Mouse (Mus musculus) A20 (cell line): ENCODE data around the gene Abl1.

Source experiments
- DNase-seq: peaks from one replicate; pipeline ENCODE4 v3.0.0-alpha.2; 2011; ENCODE audit warnings: low read depth, low spot score

The Abl1 gene

GRCm38 (mm10) chr2:31785074-31785473 lies 96.9 kb downstream of the Abl1 start:
- peak; percentile 81 for DNase-seq

DNA sequence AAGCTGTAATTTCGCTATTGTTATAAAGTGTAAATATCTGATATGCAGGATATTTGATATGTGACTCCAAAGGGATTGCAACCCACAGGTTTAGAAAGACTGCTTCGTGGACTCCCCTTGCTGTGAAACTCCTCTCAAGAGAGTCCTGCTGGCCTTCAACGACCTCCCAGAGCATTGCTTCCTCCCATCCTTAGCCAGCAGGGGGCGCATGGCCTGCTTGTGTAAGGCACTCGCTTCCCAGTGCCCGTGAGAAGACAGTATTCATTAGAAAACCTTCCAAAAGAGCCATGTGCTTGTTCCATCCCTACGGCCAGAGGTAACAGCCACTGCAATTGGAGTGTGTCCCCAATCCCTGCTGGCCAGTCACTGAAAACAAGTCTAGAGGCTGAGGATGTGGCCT lies 98.9 kb downstream of the Abl1 start:
- peak; percentile 71 for DNase-seq

DNA sequence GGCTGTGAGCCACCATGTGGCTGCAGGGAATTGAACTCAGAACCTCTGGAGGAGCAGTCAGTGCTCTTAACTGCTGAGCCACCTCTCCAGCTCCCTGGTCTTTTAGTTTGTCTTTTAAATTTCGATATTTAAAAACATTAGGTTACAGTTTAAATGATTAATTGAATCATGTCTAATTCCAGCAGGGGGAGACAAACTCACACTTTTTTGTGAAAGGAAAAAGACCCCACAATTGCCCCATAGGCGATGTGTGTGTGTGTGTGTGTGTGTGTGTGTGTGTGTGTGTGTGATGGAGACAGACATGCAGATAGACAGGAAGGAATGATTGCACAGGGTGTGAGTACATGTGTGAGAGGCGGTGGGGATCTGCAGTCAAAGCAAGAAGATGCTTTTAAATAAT lies 100.1 kb downstream of the Abl1 start:
- peak; percentile 15 for DNase-seq

DNA sequence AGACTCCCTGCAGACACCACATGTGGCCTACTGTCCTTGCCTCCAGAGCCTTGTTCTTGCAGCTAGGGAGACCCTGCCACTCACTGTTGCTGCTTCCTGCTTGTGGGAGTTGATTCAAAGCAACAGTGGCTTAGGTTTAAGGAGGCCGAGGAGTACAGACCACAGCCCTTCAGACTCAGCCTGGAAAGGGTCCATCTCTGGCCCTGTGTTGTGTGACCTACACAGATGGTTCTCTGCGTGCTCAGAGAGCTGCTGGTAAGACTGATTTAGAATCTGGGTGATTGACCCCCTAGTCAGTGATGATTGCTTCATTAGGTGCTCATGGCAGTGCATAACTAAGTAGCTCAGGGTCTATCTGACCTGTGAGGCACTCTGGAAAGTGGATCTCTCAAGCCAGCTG lies 101.0 kb downstream of the Abl1 start:
- DNase-seq, result no peak

DNA sequence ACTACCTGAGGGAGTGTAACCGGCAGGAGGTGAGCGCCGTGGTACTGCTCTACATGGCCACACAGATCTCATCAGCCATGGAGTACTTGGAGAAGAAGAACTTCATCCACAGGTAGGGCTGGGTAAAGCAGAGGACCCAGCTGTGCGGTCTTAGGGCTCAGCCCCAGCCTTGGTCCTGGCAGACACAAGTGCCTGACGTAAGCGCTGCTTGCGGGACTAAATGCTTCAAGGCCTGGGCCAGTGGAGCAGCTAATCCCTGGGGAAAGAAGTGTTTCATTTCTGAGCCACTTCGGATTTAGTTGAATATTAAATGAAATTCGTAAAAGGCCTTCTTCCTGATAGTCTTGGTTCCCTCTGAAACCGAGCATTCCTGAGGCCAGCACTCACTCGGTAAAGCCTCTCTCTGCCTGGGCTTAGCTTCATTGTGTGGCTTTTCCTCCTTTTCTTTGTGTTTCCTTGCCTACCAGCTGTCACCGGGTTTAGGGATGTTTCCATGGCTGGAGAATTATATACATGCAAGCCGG lies 102.6 kb downstream of the Abl1 start:
- DNase-seq, result no peak

DNA sequence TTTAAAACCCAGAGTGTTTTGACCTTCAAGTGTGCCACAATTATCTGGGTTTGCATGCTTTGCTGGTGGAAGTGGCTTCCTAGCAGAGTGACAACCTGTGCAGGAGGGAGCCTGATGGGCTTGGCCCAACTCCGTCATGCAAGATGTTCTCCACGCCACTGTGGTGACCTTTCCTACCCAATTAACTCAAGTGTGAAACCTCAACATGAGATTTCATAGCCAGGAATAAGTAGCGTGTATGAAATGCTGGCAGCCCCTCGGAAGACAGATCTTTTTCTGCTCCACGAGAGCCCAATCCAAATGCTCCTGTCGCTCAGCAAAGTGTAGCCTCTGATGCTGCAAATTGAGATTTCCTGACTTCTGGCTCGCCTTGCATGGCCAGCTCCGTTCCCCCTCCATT lies 103.1 kb downstream of the Abl1 start:
- DNase-seq, result no peak

DNA sequence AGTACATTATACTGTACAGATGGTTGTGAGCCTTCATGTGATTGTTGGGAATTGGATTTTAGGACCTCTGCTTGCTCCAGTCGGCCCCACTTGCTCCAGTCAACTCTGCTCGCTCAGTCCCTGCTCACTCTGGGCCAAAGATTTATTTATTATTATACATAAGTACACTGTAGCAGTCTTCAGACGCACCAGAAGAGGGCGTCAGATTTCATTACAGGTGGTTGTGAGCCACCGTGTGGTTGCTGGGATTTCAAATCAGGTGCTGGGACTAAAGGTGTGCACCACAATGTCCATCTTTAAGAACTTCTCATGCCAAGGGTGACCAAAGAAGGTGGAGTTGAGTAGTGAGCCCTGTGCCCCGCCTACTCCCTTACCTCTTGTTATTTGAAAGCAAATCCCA lies 104.4 kb downstream of the Abl1 start:
- no peak for DNase-seq

DNA sequence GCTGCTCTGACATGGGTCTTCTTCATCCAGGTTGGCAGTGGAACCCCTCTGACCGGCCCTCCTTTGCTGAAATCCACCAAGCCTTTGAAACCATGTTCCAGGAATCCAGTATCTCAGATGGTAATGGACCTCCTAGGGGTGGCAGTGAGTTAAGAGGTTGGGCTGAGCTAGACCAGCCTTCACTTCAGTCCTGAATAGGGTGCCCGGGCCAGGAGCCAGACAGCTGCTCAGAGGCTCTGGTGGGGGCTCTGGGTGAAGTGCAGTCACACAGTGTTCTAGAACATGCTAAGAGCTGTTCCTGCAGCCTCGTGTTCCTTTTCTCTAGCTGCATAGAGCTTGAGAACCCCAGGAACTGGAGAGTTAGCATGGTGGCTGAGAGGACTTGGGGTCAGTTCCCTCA lies 108.8 kb downstream of the Abl1 start:
- no peak for DNase-seq

GRCm38 (mm10) chr2:31801416-31801815 lies 113.2 kb downstream of the Abl1 start:
- no peak for DNase-seq

DNA sequence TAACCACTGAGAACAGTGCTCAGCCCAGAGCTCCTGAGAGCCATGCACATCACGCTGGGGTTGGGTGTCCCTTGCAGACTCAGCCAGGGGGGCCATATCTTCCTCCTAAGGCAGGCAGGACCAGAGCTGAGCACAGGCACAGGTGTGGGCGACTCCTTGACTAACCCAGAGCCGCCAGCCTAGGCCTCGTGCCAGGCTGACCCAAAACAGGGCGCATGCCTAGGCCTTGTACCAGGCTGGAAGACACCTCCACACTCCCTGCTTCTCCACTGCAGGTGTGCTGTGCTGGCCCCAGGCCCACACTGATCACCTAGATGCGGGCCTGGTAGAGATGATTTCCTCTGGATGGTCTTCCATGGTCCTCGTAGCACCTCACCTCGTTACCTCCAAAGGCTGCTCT lies 114.6 kb downstream of the Abl1 start:
- no peak for DNase-seq

GRCm38 (mm10) chr2:31803480-31803879 lies 115.3 kb downstream of the Abl1 start:
- no peak for DNase-seq

DNA sequence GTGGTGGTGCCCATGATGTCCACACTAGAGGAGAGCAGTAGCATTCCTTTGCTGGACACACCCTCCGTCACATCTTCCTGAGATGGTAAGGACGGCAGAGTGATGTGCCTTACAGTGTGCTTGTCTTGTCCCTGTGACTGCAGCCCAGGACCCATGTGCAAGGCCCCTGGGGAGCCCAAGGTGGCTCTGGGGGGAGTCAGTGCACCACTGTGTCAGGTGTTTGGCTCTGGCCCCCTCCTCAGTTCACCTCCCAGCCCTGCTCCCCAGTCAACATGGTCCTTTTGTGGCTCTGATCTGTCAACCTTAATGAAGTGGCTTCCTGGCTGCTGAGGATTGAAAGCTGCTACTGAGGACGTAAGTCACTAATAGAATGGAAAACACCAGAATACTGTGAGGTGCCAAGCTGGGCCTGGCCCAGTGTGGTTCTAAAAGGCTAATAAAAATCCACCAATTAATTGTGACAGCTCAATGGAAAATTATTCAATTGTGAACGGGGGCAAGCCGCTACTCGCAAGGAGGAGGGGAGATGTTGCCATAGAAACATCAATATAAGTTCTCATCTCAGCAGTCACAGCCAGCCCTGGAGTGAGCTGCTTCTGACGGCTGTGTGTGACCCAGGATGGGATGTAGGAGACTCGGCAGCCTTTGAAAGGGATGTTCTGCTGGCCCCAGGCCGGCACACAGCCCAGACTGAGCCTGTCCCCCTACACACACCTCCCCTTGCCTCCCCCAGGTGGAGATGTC lies 118.6 kb downstream of the Abl1 start:
- no peak for DNase-seq

DNA sequence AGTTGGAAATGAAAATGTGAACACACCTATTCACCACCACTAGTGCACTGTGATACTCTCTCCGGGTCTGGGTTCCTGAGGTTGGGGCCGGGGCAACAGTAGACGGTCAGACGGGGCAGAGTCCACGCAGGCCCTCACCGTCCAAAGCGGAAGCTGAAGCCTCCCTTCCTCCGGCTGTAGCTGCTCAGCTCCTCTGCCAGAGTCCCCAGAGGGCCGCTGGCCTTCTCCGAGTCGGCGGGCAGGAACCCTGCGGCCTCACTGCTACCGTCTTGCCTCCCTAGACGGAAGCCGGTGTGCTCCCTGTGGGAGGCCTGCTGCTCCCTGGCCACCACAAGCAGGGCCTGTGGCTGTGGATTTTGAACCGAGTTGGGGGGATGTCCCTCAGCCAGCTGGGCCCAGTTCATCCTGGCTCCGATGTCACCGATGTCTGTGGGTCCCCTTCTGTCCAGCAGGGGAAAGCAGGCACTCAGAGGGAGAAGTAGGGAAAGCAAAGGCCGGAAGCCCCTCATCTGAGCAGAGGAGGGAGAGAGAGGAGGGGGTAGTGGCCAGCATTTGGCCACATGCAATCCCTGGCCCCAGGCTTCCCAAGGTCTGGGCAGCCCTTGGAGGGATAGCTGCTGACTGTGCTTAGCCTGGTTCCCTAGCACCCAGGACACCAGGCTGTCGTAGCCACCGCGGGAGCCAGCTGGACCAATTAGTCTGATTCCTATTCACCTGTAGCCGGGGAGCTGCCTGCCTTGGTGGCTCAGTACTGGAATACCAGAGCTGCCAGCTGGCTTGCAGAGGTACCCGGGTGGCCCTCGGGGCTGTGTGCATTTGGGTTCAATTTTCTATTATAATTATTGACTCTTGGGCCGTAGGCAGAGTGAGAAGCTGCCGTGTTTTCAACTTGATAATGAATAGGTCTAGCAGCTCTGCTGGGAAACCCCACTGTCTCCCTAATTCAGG lies 120.5 kb downstream of the Abl1 start:
- no peak for DNase-seq

- DNase-seq, result no peak
Measured at GRCm38 (mm10) chr2:31809358-31809740, 121.2 kb downstream of the Abl1 start.

DNA sequence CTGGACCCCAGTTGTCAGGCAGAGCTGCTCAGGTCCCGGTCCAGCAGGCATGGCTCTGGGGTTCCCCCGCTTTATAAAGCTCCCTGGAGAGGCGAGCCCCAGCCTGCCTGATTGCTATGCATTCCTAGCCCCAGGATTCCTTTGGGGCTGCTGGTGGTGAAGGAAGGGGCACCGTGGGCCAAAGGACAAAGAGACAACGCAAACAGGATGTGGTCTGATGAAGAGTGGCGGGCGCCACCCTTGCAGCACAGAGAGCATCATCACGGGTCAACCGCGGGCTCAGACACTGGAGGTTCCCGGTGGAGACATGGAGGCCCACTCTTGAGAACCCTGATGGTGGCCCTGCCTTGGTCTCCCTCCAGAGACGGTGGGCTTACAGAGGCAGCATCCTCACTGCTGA lies 122.3 kb downstream of the Abl1 start, which contains the start of gene Qrfp:
TSS of gene Qrfp (minus strand) at position 137 of the 400 bp plus-strand sequence.
- DNase-seq, result no peak

DNA sequence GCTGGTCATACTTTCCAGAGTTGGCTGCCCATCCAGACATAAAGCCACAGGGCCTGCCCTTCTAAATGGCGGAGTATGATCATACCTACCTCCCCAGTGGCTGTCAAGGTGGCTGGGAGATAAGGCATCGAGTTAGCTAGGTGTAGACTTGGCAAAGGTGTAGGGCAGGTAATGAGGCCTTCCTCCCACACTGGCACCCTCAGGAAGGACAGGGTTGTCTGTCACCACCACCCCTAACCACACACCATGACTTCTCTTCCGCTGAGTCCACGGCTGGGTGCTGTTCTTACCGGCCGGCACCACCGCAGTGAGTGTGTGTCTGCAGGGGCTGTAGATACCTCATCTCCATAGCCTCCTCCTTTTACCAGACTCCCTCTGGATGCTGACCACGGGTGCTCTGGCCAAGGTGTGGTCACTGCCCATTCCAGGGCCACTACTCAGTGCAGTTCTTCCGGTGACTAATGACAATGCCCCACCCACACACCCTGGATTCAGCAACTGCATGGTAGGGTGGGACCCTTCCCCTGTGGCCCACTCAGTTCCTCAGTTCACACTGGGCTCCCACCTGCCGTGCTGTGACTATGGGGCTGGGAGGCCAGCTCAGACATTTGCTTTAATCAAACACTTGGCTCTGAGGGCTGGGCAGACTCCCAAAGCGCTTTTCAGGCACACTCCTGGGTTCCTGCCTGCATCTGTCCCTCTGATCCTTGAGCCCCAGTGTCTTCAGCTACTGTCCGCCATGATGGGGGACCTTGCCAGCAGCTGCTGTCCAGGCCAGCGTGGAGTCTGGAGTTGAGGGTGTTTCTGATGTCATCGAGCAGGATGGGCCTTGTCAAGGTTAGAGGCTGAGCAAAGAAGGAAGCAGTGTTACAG lies 123.1 kb downstream of the Abl1 start:
- DNase-seq, result no peak

DNA sequence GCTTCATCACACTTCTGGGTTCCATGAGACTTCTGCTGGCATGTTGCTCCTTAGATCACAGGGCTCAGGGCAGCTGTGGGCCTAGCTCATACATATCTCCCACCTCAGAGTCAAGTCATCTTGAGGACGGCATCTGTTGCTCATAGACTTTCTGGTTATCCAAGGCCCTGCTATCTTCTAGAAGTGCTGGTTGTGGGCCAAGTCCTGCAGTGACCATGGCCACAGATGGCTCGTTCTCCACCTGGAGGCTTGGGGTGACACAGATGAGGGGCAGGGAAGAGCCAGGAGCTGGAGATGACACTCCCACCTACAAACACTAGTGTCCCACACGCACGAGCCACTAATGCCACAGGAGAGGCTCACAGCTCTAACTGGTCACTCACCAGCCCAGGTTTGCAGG lies 125.5 kb downstream of the Abl1 start:
- no peak for DNase-seq

DNA sequence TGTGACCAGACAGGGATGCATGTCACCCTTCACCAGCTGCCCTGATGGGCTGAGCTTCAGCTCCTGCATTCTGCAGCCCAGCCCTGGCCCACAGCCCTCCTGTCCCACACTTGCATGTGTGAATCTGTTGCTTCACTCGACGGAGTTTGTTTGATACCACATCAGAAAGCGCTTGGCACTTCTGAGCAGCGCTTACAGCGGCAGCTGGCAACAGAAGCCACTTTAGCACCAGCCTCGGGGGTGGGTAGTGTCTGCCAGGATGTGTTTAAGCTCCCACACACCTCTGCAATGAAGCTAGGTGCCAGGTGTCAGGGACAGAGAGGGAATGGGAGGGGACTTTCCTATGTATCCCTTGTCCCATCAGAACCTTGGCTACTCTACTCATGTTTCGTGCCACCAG lies 126.5 kb downstream of the Abl1 start:
- no peak for DNase-seq

DNA sequence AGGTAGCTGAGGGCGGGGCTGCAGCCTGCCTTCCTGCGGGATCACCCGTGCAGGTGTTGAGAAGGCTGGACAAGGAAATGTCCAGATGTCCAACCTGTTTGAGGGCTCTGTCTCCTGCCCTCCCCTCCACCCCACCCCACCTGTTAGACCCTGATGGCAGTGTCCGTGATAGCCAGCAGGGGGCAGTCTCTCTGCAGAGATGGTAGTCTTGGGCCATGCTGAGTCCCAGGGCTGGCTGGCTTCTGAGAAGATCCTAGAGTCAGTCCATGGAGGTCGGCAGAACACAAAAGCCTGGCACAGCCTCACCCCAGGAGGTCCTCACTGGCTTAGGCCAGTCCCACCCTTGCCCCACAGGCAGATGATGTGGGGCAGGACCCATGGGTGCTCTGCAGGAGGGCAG lies 127.2 kb downstream of the Abl1 start:
- DNase-seq, result peak; percentile 71

- DNase-seq, result peak; percentile 85
Measured at GRCm38 (mm10) chr2:31822524-31823371, 134.6 kb downstream of the Abl1 start.
